Mouse (Mus musculus): Measurements from ENCODE around the gene Lbp. TPM values are rescaled to one million over a fixed set of nuclear protein-coding genes. Genes with fewer than 3 reads are reported as not detected.

Lbp gene
- polyA plus RNA-seq, 1 experiment from 2014 or later = 3.1 TPM

- H3K27ac ChIP-seq = peak overlapping the region; percentile 42; the same call in 1 of the 2 replicates
- no peaks in the 10 kb centered on the region for H3K9me3 ChIP-seq
- 41% methylated on average over 8 of the region's 8 CpGs for WGBS
- peak overlapping the region; percentile 83 for H3K4me3 ChIP-seq (replicated peaks)
- peak overlapping the region; percentile 81 for H3K4me2 ChIP-seq
- no peaks in the 10 kb centered on the region for H3K27me3 ChIP-seq
- ATAC-seq (ENCODE audit: insufficient number of reproducible peaks, insufficient read depth, low FRiP score, low TSS enrichment, low read depth) = no peak
- peak overlapping the region; percentile 92; the same call in 1 of the 2 replicates for H3K9ac ChIP-seq (replicated peaks)
- H3K36me3 ChIP-seq = peaks cover 36% of the 10 kb centered on the region
- H3K4me1 ChIP-seq (replicated peaks) = peaks cover 15% of the 10 kb centered on the region
These were observed 55.5 kb downstream of the Lbp start for GRCm38 (mm10) chr2:158361678-158362320.

DNA sequence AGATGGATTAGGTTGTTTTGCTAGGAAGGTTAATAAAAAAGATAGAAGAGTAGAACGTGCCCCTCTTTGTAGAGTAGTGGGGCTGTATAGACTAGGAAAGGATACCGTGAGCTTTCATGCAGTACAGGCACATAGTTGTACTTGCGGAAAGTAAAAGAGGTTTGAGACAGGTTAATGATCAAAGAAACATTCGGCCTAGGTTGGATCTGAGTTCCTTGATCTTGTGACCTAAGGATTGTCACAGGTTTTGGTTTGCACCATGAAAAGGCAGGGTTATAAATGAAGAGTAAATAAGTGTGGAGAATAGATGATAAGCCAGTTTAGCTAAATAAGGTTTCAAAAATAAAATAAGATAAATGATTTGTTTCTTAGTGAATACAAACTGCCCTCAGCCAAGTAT lies 57.9 kb downstream of the Lbp start:
- ATAC-seq (ENCODE audit: insufficient number of reproducible peaks, insufficient read depth, low FRiP score, low TSS enrichment, low read depth) = no peak
- Histone ChIP-seq H3K36me3 (peaks cover 13% of the 10 kb centered on the region), H3K4me1 (replicated peaks) (peaks cover 12% of the 10 kb centered on the region), H3K27ac (no peak overlapping the region), H3K9ac (replicated peaks) (no peak overlapping the region), H3K9me3 (no peaks in the 10 kb centered on the region), H3K4me3 (replicated peaks) (no peak overlapping the region), H3K27me3 (no peaks in the 10 kb centered on the region), H3K4me2 (no peak overlapping the region)
- WGBS = 85% methylated on average over 4 of the region's 4 CpGs

GRCm38 (mm10) chr2:158365099-158365850 lies 59.0 kb downstream of the Lbp start:
- ATAC-seq (ENCODE audit: insufficient number of reproducible peaks, insufficient read depth, low FRiP score, low TSS enrichment, low read depth) = no peak
- no peaks in the 10 kb centered on the region for H3K9me3 ChIP-seq
- peaks cover 2% of the 10 kb centered on the region; the same call in 1 of the 2 replicates for H3K36me3 ChIP-seq
- H3K27ac ChIP-seq = no peak overlapping the region
- no peak overlapping the region for H3K4me2 ChIP-seq
- H3K27me3 ChIP-seq = no peaks in the 10 kb centered on the region
- H3K9ac ChIP-seq (replicated peaks) = no peak overlapping the region
- no peak overlapping the region for H3K4me3 ChIP-seq (replicated peaks)
- WGBS = 77% methylated on average over 12 of the region's 12 CpGs
- H3K4me1 ChIP-seq (replicated peaks) = peaks cover 4% of the 10 kb centered on the region

DNA sequence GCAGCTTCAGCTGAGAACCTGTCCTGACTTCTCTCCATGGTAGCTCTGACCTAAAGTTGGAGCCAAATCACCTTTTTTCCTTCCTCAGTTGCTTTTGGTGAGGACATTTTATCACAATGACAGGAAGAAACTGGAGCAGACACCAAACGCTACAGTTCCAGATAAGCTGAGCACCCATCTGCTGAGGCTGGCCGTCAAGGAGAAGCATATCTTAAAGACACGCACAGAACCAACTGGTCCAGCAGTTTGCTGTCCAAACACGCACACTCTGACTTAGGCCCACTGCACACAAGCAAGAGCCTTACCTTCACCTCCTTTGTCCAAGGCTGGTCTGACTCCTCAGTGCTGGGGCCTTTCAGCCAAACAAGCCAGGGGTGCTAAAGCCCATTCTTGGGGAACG lies 61.4 kb downstream of the Lbp start:
- no peak for ATAC-seq (ENCODE audit: insufficient number of reproducible peaks, insufficient read depth, low FRiP score, low TSS enrichment, low read depth)
- Histone ChIP-seq H3K4me3 (replicated peaks) (no peak overlapping the region), H3K27me3 (no peaks in the 10 kb centered on the region), H3K9me3 (no peaks in the 10 kb centered on the region), H3K36me3 (no peaks in the 10 kb centered on the region), H3K4me1 (replicated peaks) (no peaks in the 10 kb centered on the region), H3K9ac (replicated peaks) (no peak overlapping the region), H3K27ac (no peak overlapping the region), H3K4me2 (no peak overlapping the region)
- WGBS = 89% methylated on average over 5 of the region's 5 CpGs

- Histone ChIP-seq H3K4me2 (no peak overlapping the region), H3K36me3 (no peaks in the 10 kb centered on the region), H3K27me3 (no peaks in the 10 kb centered on the region), H3K9ac (replicated peaks) (no peak overlapping the region), H3K4me1 (replicated peaks) (no peaks in the 10 kb centered on the region), H3K9me3 (no peaks in the 10 kb centered on the region), H3K4me3 (replicated peaks) (no peak overlapping the region), H3K27ac (no peak overlapping the region)
- ATAC-seq (ENCODE audit: insufficient number of reproducible peaks, insufficient read depth, low FRiP score, low TSS enrichment, low read depth) = no peak
- WGBS = 89% methylated on average over 8 of the region's 8 CpGs
These were observed 62.0 kb downstream of the Lbp start for GRCm38 (mm10) chr2:158368313-158368712.

GRCm38 (mm10) chr2:158369474-158370172 lies 63.3 kb downstream of the Lbp start:
- H3K4me2 ChIP-seq = no peak overlapping the region
- ATAC-seq (ENCODE audit: insufficient number of reproducible peaks, insufficient read depth, low FRiP score, low TSS enrichment, low read depth) = no peak
- no peak overlapping the region for H3K27ac ChIP-seq
- H3K4me1 ChIP-seq (replicated peaks) = no peaks in the 10 kb centered on the region
- H3K9me3 ChIP-seq = no peaks in the 10 kb centered on the region
- H3K4me3 ChIP-seq (replicated peaks) = no peak overlapping the region
- H3K36me3 ChIP-seq = no peaks in the 10 kb centered on the region
- H3K27me3 ChIP-seq = peaks cover 9% of the 10 kb centered on the region
- H3K9ac ChIP-seq (replicated peaks) = no peak overlapping the region
- 87% methylated on average over 3 of the region's 3 CpGs for WGBS

DNA sequence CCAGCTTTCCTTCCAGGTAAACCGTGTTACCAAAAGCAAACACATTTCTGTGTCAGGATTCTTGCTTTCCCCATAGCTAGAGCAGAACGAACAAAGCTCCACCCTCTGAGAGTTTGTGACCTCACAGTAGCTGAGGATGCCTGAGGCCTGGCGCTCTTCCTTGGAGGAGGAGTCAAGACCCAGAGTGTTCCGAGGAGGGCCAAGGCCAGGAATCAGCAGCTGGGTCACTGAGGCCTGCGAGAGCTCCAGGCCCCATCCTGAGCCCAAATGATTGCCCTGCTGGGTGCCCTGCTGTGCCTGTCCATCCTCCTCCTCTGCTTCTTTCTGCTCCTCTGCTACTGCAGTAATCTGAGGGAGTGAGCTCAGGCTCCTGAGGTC lies 63.9 kb downstream of the Lbp start:
- no peak; the same call in 1 of the 2 replicates for ATAC-seq (ENCODE audit: insufficient number of reproducible peaks, insufficient read depth, low FRiP score, low TSS enrichment, low read depth)
- WGBS = 10% methylated on average over 5 of the region's 5 CpGs

DNA sequence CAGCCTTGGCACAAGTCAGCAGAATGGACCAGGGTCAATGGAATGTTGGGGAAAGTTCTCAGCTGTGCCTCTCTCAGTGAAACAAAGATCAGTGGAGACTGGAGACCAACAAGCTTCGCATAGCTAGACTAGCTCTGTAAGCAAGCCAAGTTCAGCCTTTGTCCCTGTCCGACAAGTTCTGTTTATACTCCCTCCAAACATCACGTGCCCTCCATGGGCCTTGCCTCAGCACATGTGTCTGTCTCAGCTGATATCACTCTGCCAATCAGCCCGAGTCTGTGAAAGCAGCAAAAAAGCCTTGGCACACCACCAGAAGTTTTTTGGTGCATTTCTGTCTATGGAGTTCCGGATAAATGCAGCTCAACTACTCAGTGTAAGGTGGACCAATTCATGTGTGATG lies 66.8 kb downstream of the Lbp start:
- Histone ChIP-seq H3K27ac (no peak overlapping the region), H3K4me2 (no peak overlapping the region), H3K9me3 (no peaks in the 10 kb centered on the region), H3K36me3 (no peaks in the 10 kb centered on the region), H3K4me3 (replicated peaks) (no peak overlapping the region), H3K4me1 (replicated peaks) (peaks cover 10% of the 10 kb centered on the region), H3K9ac (replicated peaks) (no peak overlapping the region), H3K27me3 (peaks cover 41% of the 10 kb centered on the region)
- 82% methylated on average over 5 of the region's 5 CpGs for WGBS
- ATAC-seq (ENCODE audit: insufficient number of reproducible peaks, insufficient read depth, low FRiP score, low TSS enrichment, low read depth) = no peak

More for the DNA sequence above, 63.9 kb downstream of the Lbp start:
- H3K4me1 ChIP-seq (replicated peaks) = peaks cover 3% of the 10 kb centered on the region
- no peaks in the 10 kb centered on the region for H3K9me3 ChIP-seq
- H3K9ac ChIP-seq (replicated peaks) = no peak overlapping the region; the same call in 1 of the 2 replicates
- no peak overlapping the region for H3K4me2 ChIP-seq
- no peaks in the 10 kb centered on the region for H3K36me3 ChIP-seq
- H3K27ac ChIP-seq = no peak overlapping the region
- H3K27me3 ChIP-seq = peaks cover 15% of the 10 kb centered on the region
- no peak overlapping the region for H3K4me3 ChIP-seq (replicated peaks)

GRCm38 (mm10) chr2:158373516-158373915 lies 67.2 kb downstream of the Lbp start:
- Histone ChIP-seq H3K4me3 (replicated peaks) (no peak overlapping the region), H3K36me3 (no peaks in the 10 kb centered on the region), H3K4me2 (no peak overlapping the region), H3K9me3 (no peaks in the 10 kb centered on the region), H3K4me1 (replicated peaks) (peaks cover 10% of the 10 kb centered on the region), H3K27ac (no peak overlapping the region), H3K27me3 (peaks cover 42% of the 10 kb centered on the region), H3K9ac (replicated peaks) (no peak overlapping the region)
- no peak for ATAC-seq (ENCODE audit: insufficient number of reproducible peaks, insufficient read depth, low FRiP score, low TSS enrichment, low read depth)
- 66% methylated on average over 7 of the region's 7 CpGs for WGBS

DNA sequence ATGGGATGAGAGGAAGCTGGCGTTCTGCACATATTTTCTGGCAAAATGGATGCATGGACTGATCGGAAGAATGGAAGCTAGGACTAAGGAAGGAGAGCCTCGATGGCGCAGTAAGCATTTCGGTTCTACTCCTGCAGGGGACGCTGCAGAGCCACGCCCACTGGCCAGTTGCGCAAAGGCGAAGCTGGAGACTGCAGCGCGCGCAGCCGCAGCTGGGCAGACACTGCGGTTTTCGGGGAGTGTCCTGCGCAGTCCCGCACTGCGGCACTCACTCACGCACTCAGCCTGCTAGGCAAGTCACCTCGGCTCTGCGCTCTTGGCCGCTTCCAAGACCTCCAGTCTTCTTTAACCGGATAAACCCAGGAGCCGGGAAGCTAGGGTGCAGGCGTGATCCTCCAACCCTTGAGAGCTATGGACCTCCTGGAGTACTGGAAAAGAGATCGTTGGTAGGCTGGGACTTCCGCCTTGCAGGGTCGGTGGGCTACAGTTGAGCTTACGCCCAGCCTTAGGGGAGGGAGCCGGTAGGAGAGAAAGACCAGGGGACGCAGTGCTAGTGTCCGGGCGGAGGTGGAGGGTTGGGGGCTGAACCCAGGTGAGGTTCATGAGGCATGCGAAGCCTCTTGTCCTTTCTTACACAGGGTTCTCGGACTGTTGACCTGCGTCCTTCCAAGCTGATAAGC lies 69.3 kb downstream of the Lbp start, which contains the start of gene Snhg11:
TSS of gene Snhg11 (plus strand) at position 196 of the 680 bp plus-strand sequence.
- H3K36me3 ChIP-seq = no peaks in the 10 kb centered on the region
- 0 out of 2 replicates have a peak, but pooled peaks have one; percentile 33 for ATAC-seq (ENCODE audit: insufficient number of reproducible peaks, insufficient read depth, low FRiP score, low TSS enrichment, low read depth)
- H3K9me3 ChIP-seq = no peaks in the 10 kb centered on the region
- peaks cover 10% of the 10 kb centered on the region for H3K4me1 ChIP-seq (replicated peaks)
- peak within 1 kb of the TSS; percentile 53 for H3K9ac ChIP-seq (replicated peaks)
- WGBS = 1% methylated on average over 36 of the region's 36 CpGs
- no peak within 1 kb of the TSS for H3K27ac ChIP-seq
- H3K27me3 ChIP-seq = peaks cover 42% of the 10 kb centered on the region
- peak within 1 kb of the TSS; percentile 42 for H3K4me3 ChIP-seq (replicated peaks)
- H3K4me2 ChIP-seq = peak within 1 kb of the TSS; percentile 73
